In genomic region chr14:50892541-50893459, GRCm38 (mm10) we compare ENCODE assay signal across 12 mouse cellular contexts. TPM values are rescaled to one million over a fixed set of nuclear protein-coding genes. Genes with fewer than 3 reads are reported as not detected.
DNase-seq lines count a peak whose midpoint lies in the region; ATAC-seq and TF ChIP-seq lines count a peak whose summit lies in the region.
"Had no signal": no experiment of that assay in that cellular context is flagged by ENCODE, and none has a peak within 500 bp of the region (broad histone marks: within the 10 kb centered on the region; RNA-seq: fewer than 3 reads in every experiment).

No protein-coding gene starts in this region.

- H3K27me3 ChIP-seq in lung, postnatal 0 days (replicated peaks; ENCODE audit: insufficient read depth, low read length) = no peaks in the 10 kb centered on the region
- no peaks in the 10 kb centered on the region for H3K27me3 ChIP-seq in hindbrain, embryonic 16.5 days (replicated peaks; ENCODE audit: control insufficient read depth, insufficient read depth, low read length)

- H3K36me3 ChIP-seq in lung, postnatal 0 days (ENCODE audit: insufficient read depth, low read length) = no peaks in the 10 kb centered on the region
- H3K36me3 ChIP-seq in hindbrain, embryonic 16.5 days (ENCODE audit: control insufficient read depth, insufficient read depth, low read length) = no peaks in the 10 kb centered on the region
- H3K36me3 ChIP-seq: embryonic facial prominence, embryonic 12.5 days; liver, embryonic 13.5 days had no signal

- WGBS in lung, postnatal 0 days = 61% methylated on average over 22 of the region's 22 CpGs
- WGBS in hindbrain, embryonic 16.5 days = 86% methylated on average over 22 of the region's 22 CpGs

- ATAC-seq in lung, postnatal 0 days = no peak
- ATAC-seq in hindbrain, embryonic 16.5 days = no peak

- H3K4me2 ChIP-seq in lung, postnatal 0 days (replicated peaks; ENCODE audit: low read depth, low read length) = no peak overlapping the region
- H3K4me2 ChIP-seq in hindbrain, embryonic 16.5 days (ENCODE audit: low read length) = no peak overlapping the region
- H3K4me2 ChIP-seq: embryonic facial prominence, embryonic 12.5 days; liver, embryonic 13.5 days had no signal

- no peak overlapping the region for H3K27ac ChIP-seq in lung, postnatal 0 days (ENCODE audit: low read length)
- no peak overlapping the region for H3K27ac ChIP-seq in hindbrain, embryonic 16.5 days (ENCODE audit: low read depth, low read length)
- H3K27ac ChIP-seq: embryonic facial prominence, embryonic 12.5 days; liver, embryonic 13.5 days had no signal

- H3K4me1 ChIP-seq in lung, postnatal 0 days (ENCODE audit: insufficient read depth, low read depth, low read length) = peaks cover 4% of the 10 kb centered on the region
- peaks cover 6% of the 10 kb centered on the region; the same call in 1 of the 2 replicates for H3K4me1 ChIP-seq in hindbrain, embryonic 16.5 days (ENCODE audit: control insufficient read depth, insufficient read depth, low read depth, low read length)

- TF ChIP-seq EP300 in lung, postnatal 0 days (IDR thresholded peaks at IDR 0.05) = no peak

- H3K4me3 ChIP-seq in lung, postnatal 0 days (ENCODE audit: low read depth, low read length) = no peak overlapping the region
- H3K4me3 ChIP-seq in hindbrain, embryonic 16.5 days (ENCODE audit: low read length) = no peak overlapping the region
- H3K4me3 ChIP-seq: embryonic facial prominence, embryonic 12.5 days; liver, embryonic 13.5 days; myocyte had no signal

- peak; percentile 49 for DNase-seq in cerebellum, adult 11-12 months
- no peak for DNase-seq in cerebellum, adult 11 months
- peak; percentile 68 for DNase-seq in NIH3T3 (ENCODE audit: low read depth)
- peak; percentile 12 for DNase-seq in gastrocnemius, postnatal 10 days
- peak; percentile 25 for DNase-seq in lung, postnatal 0 days (ENCODE audit: low spot score)
- no peak for DNase-seq in c-Kit-positive CD71-positive TER-119-positive erythroid progenitor cells, embryonic 14.5 days (ENCODE audit: low spot score)
- DNase-seq in right cerebral cortex, adult 18-20 months = no peak
- DNase-seq: kidney, postnatal 14 days; liver, embryonic 13.5 days had no signal

- no peaks in the 10 kb centered on the region for H3K9me3 ChIP-seq in lung, postnatal 0 days (ENCODE audit: low read length)
- no peaks in the 10 kb centered on the region for H3K9me3 ChIP-seq in hindbrain, embryonic 16.5 days (ENCODE audit: control insufficient read depth, low read length)
- H3K9me3 ChIP-seq: embryonic facial prominence, embryonic 12.5 days; liver, embryonic 13.5 days had no signal

- H3K9ac ChIP-seq in lung, postnatal 0 days (replicated peaks; ENCODE audit: low read depth) = no peak overlapping the region
- no peak overlapping the region for H3K9ac ChIP-seq in hindbrain, embryonic 16.5 days (ENCODE audit: low read depth, low read length)
- H3K9ac ChIP-seq: embryonic facial prominence, embryonic 12.5 days; liver, embryonic 13.5 days had no signal

- TF ChIP-seq CTCF in lung, postnatal 0 days (IDR thresholded peaks at IDR 0.05) = no peak

RNA-seq across cellular contexts. Expression of gene Klhl33, which starts 4.5 kb away (rescaled TPM):
- total RNA-seq in gastrocnemius, postnatal 10 days (2021) = 100 to 1,000 TPM in 1 of 2 experiments, 10 to 100 TPM in 1; 50.4 to 106 TPM
- 0.52 and 0.63 TPM in 2 replicates for polyA plus RNA-seq in lung, postnatal 0 days (2015; fragmentation: Nextera tagmentation; extraction: Ambion mirVana)
- 4.2 and 4.3 TPM in 2 replicates for polyA plus RNA-seq in hindbrain, embryonic 16.5 days (2015; fragmentation: Nextera tagmentation; extraction: Ambion mirVana)

RNA-seq across cellular contexts. Expression of gene Tep1, which starts 22.4 kb away (rescaled TPM):
- total RNA-seq in gastrocnemius, postnatal 10 days (2021) = 10 to 100 TPM in 1 of 2 experiments, 1 to 10 TPM in 1; 9.6 to 11.1 TPM
- polyA plus RNA-seq in lung, postnatal 0 days (2015; fragmentation: Nextera tagmentation; extraction: Ambion mirVana) = 11.1 and 13.0 TPM in 2 replicates
- polyA plus RNA-seq in hindbrain, embryonic 16.5 days (2015; fragmentation: Nextera tagmentation; extraction: Ambion mirVana) = 2.9 and 3.3 TPM in 2 replicates

RNA-seq across cellular contexts. Expression of gene Osgep, which starts 31.9 kb away (rescaled TPM):
- total RNA-seq in gastrocnemius, postnatal 10 days (2021) = 10 to 100 TPM; 45.2 to 48.4 TPM
- 96.7 and 102 TPM in 2 replicates for polyA plus RNA-seq in lung, postnatal 0 days (2015; fragmentation: Nextera tagmentation; extraction: Ambion mirVana)
- polyA plus RNA-seq in hindbrain, embryonic 16.5 days (2015; fragmentation: Nextera tagmentation; extraction: Ambion mirVana) = 110 and 111 TPM in 2 replicates

RNA-seq across cellular contexts. Expression of gene Apex1, which starts 32.0 kb away (rescaled TPM):
- total RNA-seq in gastrocnemius, postnatal 10 days (2021) = 10 to 100 TPM; 42.7 to 46.1 TPM
- polyA plus RNA-seq in lung, postnatal 0 days (2015; fragmentation: Nextera tagmentation; extraction: Ambion mirVana) = 52.4 and 61.2 TPM in 2 replicates
- polyA plus RNA-seq in hindbrain, embryonic 16.5 days (2015; fragmentation: Nextera tagmentation; extraction: Ambion mirVana) = 158 and 167 TPM in 2 replicates

RNA-seq across cellular contexts. Expression of gene Pip4p1, which starts 37.9 kb away (rescaled TPM):
- 10 to 100 TPM; 16.4 to 20.3 TPM for total RNA-seq in gastrocnemius, postnatal 10 days (2021)
- polyA plus RNA-seq in lung, postnatal 0 days (2015; fragmentation: Nextera tagmentation; extraction: Ambion mirVana) = 52.0 and 52.3 TPM in 2 replicates
- polyA plus RNA-seq in hindbrain, embryonic 16.5 days (2015; fragmentation: Nextera tagmentation; extraction: Ambion mirVana) = 104 and 113 TPM in 2 replicates

Comparison
In these comparisons a context has a peak if more than half of its experiments do, and no peak if none do; other contexts are left out.
1. DNase-seq: peak in cerebellum, adult 11-12 months (single experiment), NIH3T3 (single experiment), gastrocnemius, postnatal 10 days (single experiment) and lung, postnatal 0 days (single experiment); none in cerebellum, adult 11 months (single experiment), c-Kit-positive CD71-positive TER-119-positive erythroid progenitor cells, embryonic 14.5 days (single experiment) and right cerebral cortex, adult 18-20 months (single experiment).